8 mouse cellular contexts compared by ENCODE assay signal in the genomic region with DNA sequence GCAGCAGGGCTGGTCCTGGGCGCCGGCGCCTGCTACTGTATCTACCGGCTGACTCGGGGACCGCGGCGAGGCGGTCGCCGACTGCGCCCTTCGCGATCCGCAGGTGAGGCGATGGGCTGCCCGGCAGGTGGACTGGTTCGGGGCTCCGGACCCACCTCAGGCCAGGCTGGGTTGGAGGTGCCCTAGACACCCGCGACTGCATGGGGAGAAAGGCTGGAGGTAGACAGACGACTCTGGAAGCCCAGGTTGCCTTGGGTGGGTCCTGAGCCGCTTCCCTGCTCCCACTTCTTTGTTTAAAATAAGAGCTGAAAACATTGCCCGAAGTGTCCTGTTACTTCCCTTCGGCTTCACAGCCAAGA. TPM values are rescaled to one million over a fixed set of nuclear protein-coding genes. Genes with fewer than 3 reads are reported as not detected.
A peak's percentile ranks its signal among the peaks of the same experiment; 100 is the strongest.
DNase-seq lines count a peak whose midpoint lies in the region; ATAC-seq and TF ChIP-seq lines count a peak whose summit lies in the region.

No protein-coding gene starts in this region.

- intact Hi-C loops in heart, adult 2 months (cut with DNase I) = loop anchor here (5.0 to 10.0 kb wide), 3 partner anchors 56 to 761 kb away; partner anchors contain the start of genes Dnajc2, Napepld, Phtf2 and Psmc2

- H3K36me3 ChIP-seq in heart, adult 2 months (ENCODE audit: control insufficient read depth, insufficient read depth, low read length) = no peaks in the 10 kb centered on the region
- H3K36me3 ChIP-seq in forebrain, embryonic 10.5 days (replicated peaks) = peaks cover 33% of the 10 kb centered on the region
- H3K36me3 ChIP-seq in liver, embryonic 13.5 days = peaks cover 26% of the 10 kb centered on the region

- peak overlapping the region; percentile 91 for H3K4me2 ChIP-seq in liver, embryonic 13.5 days

- no peak for TF ChIP-seq CTCF in heart, adult 2 months (IDR thresholded peaks at IDR 0.05)

- TF ChIP-seq POLR2A in heart, adult 2 months (IDR thresholded peaks at IDR 0.05; ENCODE audit: insufficient read depth, low read depth, low read length) = no peak

- no peak for ATAC-seq in liver, embryonic 13.5 days (ENCODE audit: low read depth)

- WGBS in heart, adult 2 months = under 1% methylated on average over 25 of the region's 25 CpGs
- WGBS in forebrain, embryonic 10.5 days = under 1% methylated on average over 25 of the region's 25 CpGs
- WGBS in liver, embryonic 13.5 days (ENCODE audit: insufficient replicate concordance) = 0% methylated on average over 25 of the region's 25 CpGs

- H3K9ac ChIP-seq in heart, adult 2 months (ENCODE audit: low read depth, low read length) = peak overlapping the region; percentile 91
- H3K9ac ChIP-seq in liver, embryonic 13.5 days = peak overlapping the region; percentile 83

- no peak for DNase-seq in heart, adult 2 months
- no peak for DNase-seq in heart, adult 8-10 months (ENCODE audit: low spot score)
- DNase-seq in 416B (ENCODE audit: low read depth) = peak; percentile 17
- no peak for DNase-seq in forebrain, embryonic 10.5 days (ENCODE audit: extremely low spot score, low spot score)
- DNase-seq in liver, embryonic 13.5 days = no peak
- no peak for DNase-seq in cerebellum, postnatal 36 days
- DNase-seq in T-cell, adult 2 months (ENCODE audit: low spot score) = no peak
- no peak for DNase-seq in urinary bladder, adult 2 months (ENCODE audit: low spot score)

- H3K27me3 ChIP-seq in heart, adult 2 months (ENCODE audit: control insufficient read depth, insufficient read depth, low read length) = no peaks in the 10 kb centered on the region
- H3K27me3 ChIP-seq in forebrain, embryonic 10.5 days (ENCODE audit: poor library complexity, severe bottlenecking) = peaks cover 20% of the 10 kb centered on the region
- peaks cover 19% of the 10 kb centered on the region for H3K27me3 ChIP-seq in liver, embryonic 13.5 days

- H3K4me1 ChIP-seq in heart, adult 2 months (ENCODE audit: control insufficient read depth, insufficient read depth, low read length) = peaks cover 2% of the 10 kb centered on the region
- peaks cover 23% of the 10 kb centered on the region for H3K4me1 ChIP-seq in forebrain, embryonic 10.5 days
- peaks cover 31% of the 10 kb centered on the region for H3K4me1 ChIP-seq in liver, embryonic 13.5 days (replicated peaks)

- H3K9me3 ChIP-seq in forebrain, embryonic 10.5 days = no peaks in the 10 kb centered on the region
- no peaks in the 10 kb centered on the region for H3K9me3 ChIP-seq in liver, embryonic 13.5 days (replicated peaks)

- H3K79me2 ChIP-seq in heart, adult 2 months (replicated peaks; ENCODE audit: control insufficient read depth, insufficient read depth, low read length) = no peaks in the 10 kb centered on the region

- peak overlapping the region; percentile 74 for H3K4me3 ChIP-seq in heart, adult 2 months
- H3K4me3 ChIP-seq in forebrain, embryonic 10.5 days = peak overlapping the region; percentile 88
- H3K4me3 ChIP-seq in liver, embryonic 13.5 days (replicated peaks) = peak overlapping the region; percentile 80

- H3K27ac ChIP-seq in heart, adult 2 months = peak overlapping the region; percentile 65
- H3K27ac ChIP-seq in forebrain, embryonic 10.5 days = peak overlapping the region; percentile 94
- H3K27ac ChIP-seq in liver, embryonic 13.5 days = peak overlapping the region; percentile 83

- TF ChIP-seq EP300 in heart, adult 2 months (IDR thresholded peaks at IDR 0.05; ENCODE audit: insufficient read depth, low read depth, low read length) = no peak

RNA-seq across cellular contexts. Expression of gene Armc10, which starts 0.5 kb away (rescaled TPM):
- 1 to 10 TPM; 8.0 to 9.4 TPM for total RNA-seq in heart, adult 2 months (2021)
- 10.8 and 12.2 TPM in 2 replicates for polyA plus RNA-seq in heart, adult 2 months (2012; rRNA removed)
- 1 to 10 TPM; 7.5 to 8.3 (median 7.8) TPM for total RNA-seq in heart, adult 8-10 months (2022)
- polyA plus RNA-seq in forebrain, embryonic 10.5 days (2016; fragmentation: Nextera tagmentation; extraction: Ambion mirVana) = 64.6 and 65.4 TPM in 2 replicates
- polyA plus RNA-seq in liver, embryonic 13.5 days (2015; fragmentation: Nextera tagmentation; extraction: Ambion mirVana) = 9.8 and 10.8 TPM in 2 replicates
- polyA plus RNA-seq in urinary bladder, adult 2 months (2012; rRNA removed) = 33.7 and 34.2 TPM in 2 replicates

RNA-seq across cellular contexts. Expression of gene Fbxl13, which starts 0.7 kb away (rescaled TPM):
- not detected for total RNA-seq in heart, adult 2 months (2021)
- 0.35 and 0.47 TPM in 2 replicates for polyA plus RNA-seq in heart, adult 2 months (2012; rRNA removed)
- not detected for total RNA-seq in heart, adult 8-10 months (2022)
- 0.12 and 0.20 TPM in 2 replicates for polyA plus RNA-seq in forebrain, embryonic 10.5 days (2016; fragmentation: Nextera tagmentation; extraction: Ambion mirVana)
- polyA plus RNA-seq in liver, embryonic 13.5 days (2015; fragmentation: Nextera tagmentation; extraction: Ambion mirVana) = 0.13 and 0.22 TPM in 2 replicates
- polyA plus RNA-seq in urinary bladder, adult 2 months (2012; rRNA removed) = 1.7 and 1.8 TPM in 2 replicates

RNA-seq across cellular contexts. Expression of gene Napepld, which starts 55.1 kb away (rescaled TPM):
- total RNA-seq in heart, adult 2 months (2021) = 1 to 10 TPM; 5.4 to 5.9 TPM
- polyA plus RNA-seq in heart, adult 2 months (2012; rRNA removed) = 2.4 and 3.7 TPM in 2 replicates
- total RNA-seq in heart, adult 8-10 months (2022) = 1 to 10 TPM; 5.0 to 7.0 (median 6.8) TPM
- 10.7 TPM in 2 replicates for polyA plus RNA-seq in forebrain, embryonic 10.5 days (2016; fragmentation: Nextera tagmentation; extraction: Ambion mirVana)
- 1.2 and 1.9 TPM in 2 replicates for polyA plus RNA-seq in liver, embryonic 13.5 days (2015; fragmentation: Nextera tagmentation; extraction: Ambion mirVana)
- polyA plus RNA-seq in urinary bladder, adult 2 months (2012; rRNA removed) = 2.1 and 2.9 TPM in 2 replicates
